Mouse (Mus musculus): ENCODE data around the gene Krt13. TPM values are rescaled to one million over a fixed set of nuclear protein-coding genes. Genes with fewer than 3 reads are reported as not detected.

Krt13 gene
- polyA plus RNA-seq, 1 experiment: not detected

- H3K27me3 ChIP-seq (replicated peaks): no peaks in the 10 kb centered on the region
- H3K4me1 ChIP-seq: no peaks in the 10 kb centered on the region
- H3K36me3 ChIP-seq (replicated peaks; ENCODE audit: low read length): no peaks in the 10 kb centered on the region
- no peak within 1 kb of the TSS for H3K4me3 ChIP-seq (replicated peaks)
- no peak for TF ChIP-seq FLI1 (IDR thresholded peaks at IDR 0.05; ENCODE audit: low read length)
- no peak for TF ChIP-seq GATA1 (IDR thresholded peaks at IDR 0.05; ENCODE audit: borderline replicate concordance, low read length)
- peaks cover 5% of the 10 kb centered on the region; the same call in 1 of the 2 replicates for H3K9me3 ChIP-seq
These were observed 33.5 kb downstream of the Krt13 start, which contains the start of gene Krt32 for GRCm38 (mm10) chr11:100087861-100088260. Krt32 (minus strand) TSS chr11:100088226.

GRCm38 (mm10) chr11:100073873-100074272, 47.5 kb downstream of the Krt13 start:
- no peak overlapping the region for H3K4me3 ChIP-seq (replicated peaks)
- H3K9me3 ChIP-seq: no peaks in the 10 kb centered on the region
- no peak for TF ChIP-seq FLI1 (IDR thresholded peaks at IDR 0.05; ENCODE audit: low read length)
- TF ChIP-seq GATA1 (IDR thresholded peaks at IDR 0.05; ENCODE audit: borderline replicate concordance, low read length): no peak
- no peaks in the 10 kb centered on the region for H3K27me3 ChIP-seq (replicated peaks)
- no peaks in the 10 kb centered on the region for H3K36me3 ChIP-seq (replicated peaks; ENCODE audit: low read length)
- no peaks in the 10 kb centered on the region for H3K4me1 ChIP-seq

Other genes starting within 250 kb of the Krt13 start
- not detected in 2 replicates for gene Krtap9-1, start 248.2 kb downstream of the Krt13 start, polyA plus RNA-seq (2012; ENCODE audit: insufficient read depth, low replicate concordance)
- not detected in 2 replicates for gene Gm11567, start 242.4 kb downstream of the Krt13 start, polyA plus RNA-seq (2012; ENCODE audit: insufficient read depth, low replicate concordance)
- not detected in 2 replicates for gene Krtap31-1, start 213.6 kb downstream of the Krt13 start, polyA plus RNA-seq (2012; ENCODE audit: insufficient read depth, low replicate concordance)
- gene Gm11565, start 206.8 kb downstream of the Krt13 start, polyA plus RNA-seq (2012; ENCODE audit: insufficient read depth, low replicate concordance): not detected in 2 replicates
- gene Krtap31-2, start 185.3 kb downstream of the Krt13 start, polyA plus RNA-seq (2012; ENCODE audit: insufficient read depth, low replicate concordance): not detected in 2 replicates
- gene Krtap9-5, start 173.1 kb downstream of the Krt13 start, polyA plus RNA-seq (2012; ENCODE audit: insufficient read depth, low replicate concordance): not detected in 2 replicates
- not detected in 2 replicates for gene Krtap29-1, start 142.5 kb downstream of the Krt13 start, polyA plus RNA-seq (2012; ENCODE audit: insufficient read depth, low replicate concordance)
- gene Krtap16-1, start 135.0 kb downstream of the Krt13 start, polyA plus RNA-seq (2012; ENCODE audit: insufficient read depth, low replicate concordance): not detected in 2 replicates
- gene Krtap17-1, start 127.6 kb downstream of the Krt13 start, polyA plus RNA-seq (2012; ENCODE audit: insufficient read depth, low replicate concordance): not detected in 2 replicates
- gene Krt33a, start 105.4 kb downstream of the Krt13 start, polyA plus RNA-seq (2012; ENCODE audit: insufficient read depth, low replicate concordance): not detected in 2 replicates
- not detected in 2 replicates for gene Krt33b, start 91.7 kb downstream of the Krt13 start, polyA plus RNA-seq (2012; ENCODE audit: insufficient read depth, low replicate concordance)
- not detected in 2 replicates for gene Krt34, start 80.0 kb downstream of the Krt13 start, polyA plus RNA-seq (2012; ENCODE audit: insufficient read depth, low replicate concordance)
- not detected in 2 replicates for gene Krt31, start 71.0 kb downstream of the Krt13 start, polyA plus RNA-seq (2012; ENCODE audit: insufficient read depth, low replicate concordance)
- not detected in 2 replicates for gene Krt32, start 33.3 kb downstream of the Krt13 start, polyA plus RNA-seq (2012; ENCODE audit: insufficient read depth, low replicate concordance)
- not detected in 2 replicates for gene Krt35, start 25.3 kb downstream of the Krt13 start, polyA plus RNA-seq (2012; ENCODE audit: insufficient read depth, low replicate concordance)
- gene Krt36, start 15.9 kb downstream of the Krt13 start, polyA plus RNA-seq (2012; ENCODE audit: insufficient read depth, low replicate concordance): not detected in 2 replicates
- not detected in 2 replicates for gene Krt15, start 14.4 kb upstream of the Krt13 start, polyA plus RNA-seq (2012; ENCODE audit: insufficient read depth, low replicate concordance)
- gene Krt19, start 27.1 kb upstream of the Krt13 start, polyA plus RNA-seq (2012; ENCODE audit: insufficient read depth, low replicate concordance): not detected in 2 replicates
- not detected in 2 replicates for gene Krt9, start 71.7 kb upstream of the Krt13 start, polyA plus RNA-seq (2012; ENCODE audit: insufficient read depth, low replicate concordance)
- gene Krt14, start 86.0 kb upstream of the Krt13 start, polyA plus RNA-seq (2012; ENCODE audit: insufficient read depth, low replicate concordance): 1.2 TPM in 1 of 2 replicates, not detected in the other
- gene Krt16, start 127.3 kb upstream of the Krt13 start, polyA plus RNA-seq (2012; ENCODE audit: insufficient read depth, low replicate concordance): not detected in 2 replicates
- 0.08 and 2.6 TPM in 2 replicates for gene Krt17, start 139.5 kb upstream of the Krt13 start, polyA plus RNA-seq (2012; ENCODE audit: insufficient read depth, low replicate concordance)
- gene Krt42, start 148.3 kb upstream of the Krt13 start, polyA plus RNA-seq (2012; ENCODE audit: insufficient read depth, low replicate concordance): not detected in 2 replicates
- 123 and 768 TPM in 2 replicates for gene Eif1, start 198.3 kb upstream of the Krt13 start, polyA plus RNA-seq (2012; ENCODE audit: insufficient read depth, low replicate concordance)
- gene Gast, start 212.8 kb upstream of the Krt13 start, polyA plus RNA-seq (2012; ENCODE audit: insufficient read depth, low replicate concordance): not detected in 2 replicates
- gene Hap1, start 234.6 kb upstream of the Krt13 start, polyA plus RNA-seq (2012; ENCODE audit: insufficient read depth, low replicate concordance): 0.06 TPM in 1 of 2 replicates, not detected in the other